Mouse (Mus musculus): ENCODE measurements at regions not wholly inside any gene's neighbourhood (a gene's known extent, or its start where the extent isn't known, plus 50 kb on each side); places are given as distances from the start of the nearest gene placed in this dataset.

DNA sequence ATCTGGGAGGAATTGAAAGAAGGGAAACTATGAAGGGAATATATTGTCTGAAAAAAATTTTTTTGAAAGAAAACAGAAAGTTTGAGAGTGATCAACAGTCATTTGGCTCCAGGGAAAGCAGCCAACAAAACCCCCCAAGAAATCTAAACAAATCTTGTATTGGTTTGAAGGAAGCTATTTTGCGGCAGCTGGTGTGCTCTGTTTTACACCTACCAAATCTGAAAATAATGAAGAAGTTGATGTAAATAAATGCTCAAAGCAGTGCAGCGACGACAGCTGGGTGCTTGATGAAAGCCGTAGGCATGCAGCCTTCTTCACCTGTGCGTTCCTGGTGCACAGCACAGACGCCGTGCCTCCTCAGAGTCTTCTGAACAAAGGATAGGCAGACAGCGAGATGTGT is 488.2 kb downstream of the Tmem132b start:
- peak in 1 of 2 experiments; percentile 26 for DNase-seq (ENCODE audit: low spot score in 2 of 2)

DNA sequence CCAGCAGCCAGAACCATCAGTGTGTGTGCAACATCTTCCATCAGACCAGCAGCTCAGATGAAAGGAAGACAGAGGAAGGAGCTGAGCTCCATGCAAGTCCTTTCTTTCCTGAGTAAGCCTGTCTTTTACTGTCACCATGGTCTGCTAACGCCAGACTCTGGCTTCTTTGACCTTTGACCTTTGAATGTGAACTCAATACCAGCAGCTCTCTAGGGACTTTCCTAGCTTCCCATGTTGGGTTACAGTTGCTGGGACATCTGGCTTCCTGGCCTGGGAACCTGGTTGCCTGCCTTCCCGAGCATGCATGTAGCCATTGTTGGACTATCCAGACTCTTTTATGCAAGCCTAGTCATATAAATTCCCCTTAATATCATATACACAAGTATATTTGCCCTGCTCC is 492.3 kb downstream of the Tmem132b start:
- no peak for DNase-seq (ENCODE audit: low spot score in 2 of 2)

DNA sequence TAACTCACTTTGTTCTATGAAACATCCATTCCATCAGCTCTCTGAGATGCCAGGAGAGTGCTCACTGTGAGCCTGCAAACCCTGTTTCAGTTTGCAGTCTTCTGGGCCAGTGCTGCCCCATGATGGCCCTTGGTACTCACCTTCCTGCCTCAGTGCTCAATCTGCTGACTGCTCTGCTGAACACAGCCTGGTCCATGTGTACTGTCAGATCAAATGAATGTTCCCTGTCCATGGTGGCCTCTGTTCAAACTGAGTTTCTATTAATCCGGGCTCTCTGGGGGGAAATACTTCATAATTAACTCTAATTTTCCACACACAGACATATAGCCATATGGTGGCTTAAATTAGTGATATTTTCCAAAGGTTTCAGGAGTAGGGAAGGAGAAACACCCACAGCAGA is 503.3 kb downstream of the Tmem132b start:
- DNase-seq (ENCODE audit: low spot score in 2 of 2), result no peak

DNA sequence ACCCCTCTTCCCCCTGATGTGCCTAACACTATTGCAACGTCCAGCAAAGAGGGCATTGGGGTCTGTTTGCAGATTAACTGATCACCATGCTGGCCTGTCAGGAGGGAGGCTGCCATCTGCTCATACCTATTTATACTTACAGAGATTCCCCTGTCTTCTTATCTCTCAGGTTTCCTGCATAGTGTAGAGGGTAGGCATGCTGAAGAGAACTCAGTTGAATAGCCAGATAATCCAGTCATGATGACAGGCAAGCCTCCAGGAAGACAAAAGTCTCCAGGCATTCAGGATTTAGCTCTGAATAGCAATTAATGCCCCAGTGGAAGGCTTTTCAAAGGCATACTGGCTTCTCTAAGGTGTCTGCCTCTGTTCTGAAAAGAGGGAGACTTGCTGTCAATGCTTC is 505.1 kb downstream of the Tmem132b start:
- no peak for DNase-seq (ENCODE audit: low spot score in 2 of 2)

- DNase-seq (ENCODE audit: low spot score in 2 of 2), result no peak
These were observed 514.2 kb downstream of the Tmem132b start for GRCm38 (mm10) chr5:126045761-126046160.

DNA sequence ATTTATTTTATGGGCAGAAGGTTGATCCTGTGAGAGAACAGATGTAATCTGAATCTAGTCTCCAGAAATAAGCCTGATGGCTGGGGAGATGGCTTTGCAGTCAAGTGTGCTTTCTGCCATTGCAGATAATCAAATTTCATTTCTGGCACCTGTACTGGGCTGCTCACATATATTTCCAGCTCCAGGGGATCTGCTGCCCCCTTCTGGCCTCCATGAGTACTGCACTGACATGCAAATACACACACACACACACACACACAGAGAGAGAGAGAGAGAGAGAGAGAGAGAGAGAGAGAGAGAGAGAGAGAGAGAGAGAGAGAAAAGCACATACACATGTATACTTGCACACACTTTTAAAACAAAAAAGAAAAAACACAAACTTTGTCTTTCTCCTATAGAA is 532.1 kb downstream of the Tmem132b start:
- no peak for DNase-seq (ENCODE audit: low spot score in 2 of 2)

DNA sequence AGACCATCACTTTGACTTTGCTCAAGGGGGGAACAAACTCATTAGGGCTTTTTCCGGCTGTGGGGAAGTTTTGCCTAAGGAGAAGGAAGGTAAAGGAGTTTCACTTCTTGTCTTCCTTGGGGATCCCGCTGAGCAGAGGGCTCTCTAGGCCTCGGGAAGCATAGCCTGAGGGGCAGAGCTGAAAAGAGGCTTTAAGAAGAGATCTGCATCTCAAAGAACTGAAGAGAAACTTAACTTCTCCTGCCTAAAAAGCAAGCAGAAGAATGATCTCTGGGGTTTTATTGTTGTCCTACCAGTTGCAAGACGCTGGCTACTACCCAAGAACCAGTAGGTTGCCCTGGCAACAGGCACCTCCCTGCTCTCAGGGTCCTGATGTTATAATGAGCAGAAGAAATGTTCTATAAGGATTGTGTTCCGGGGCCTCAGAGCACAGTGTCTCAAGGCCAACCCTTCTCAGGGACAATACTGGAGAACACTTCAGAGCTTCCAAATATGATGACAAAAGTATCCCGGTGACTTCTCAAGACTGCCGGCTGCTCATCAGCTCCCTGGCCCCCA is 547.8 kb downstream of the Tmem132b start:
- DNase-seq (ENCODE audit: low spot score in 2 of 2), result no peak

GRCm38 (mm10) chr5:126088251-126088914 is 556.8 kb downstream of the Tmem132b start:
- DNase-seq (ENCODE audit: low spot score in 2 of 2), result no peak

DNA sequence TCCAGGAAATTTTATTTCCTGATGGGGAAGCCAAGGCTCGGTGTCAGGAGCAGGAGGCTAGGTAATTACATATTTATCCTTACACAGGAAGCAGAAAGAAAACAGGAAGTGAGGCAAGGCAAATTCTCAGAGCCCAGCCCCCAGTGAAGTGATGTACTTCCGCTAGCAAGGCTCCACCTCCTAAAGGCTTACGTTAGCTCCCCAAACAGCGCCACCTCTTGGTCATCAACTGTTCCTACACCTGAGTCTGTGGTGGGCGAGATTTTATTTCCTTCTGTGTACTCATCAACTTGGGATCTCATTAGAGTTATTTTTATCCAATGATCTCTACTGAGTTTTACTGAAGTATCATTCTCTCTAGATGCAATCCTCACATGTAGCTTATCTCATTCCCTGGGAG is 561.6 kb downstream of the Tmem132b start:
- no peak for DNase-seq (ENCODE audit: low spot score in 2 of 2)

GRCm38 (mm10) chr5:126096616-126097261 is 565.2 kb downstream of the Tmem132b start:
- no peak for DNase-seq (ENCODE audit: low spot score in 2 of 2)

DNA sequence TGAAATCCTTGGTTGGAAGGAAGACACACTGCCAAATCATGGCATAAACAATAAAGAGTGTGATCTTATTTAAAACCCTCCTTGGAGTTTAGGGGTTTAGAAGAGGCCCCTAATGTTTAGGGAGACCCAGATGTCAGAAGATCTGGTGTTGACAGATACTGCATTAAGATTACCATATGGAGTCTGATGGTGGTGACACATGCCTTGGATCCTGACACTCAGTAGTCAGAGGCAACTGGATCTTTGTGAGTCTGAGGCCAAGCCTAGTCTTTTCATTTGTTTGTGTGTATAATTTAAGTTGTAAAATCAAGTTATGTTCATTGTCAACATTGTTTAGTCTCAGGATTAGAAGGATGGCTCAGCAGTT is 565.7 kb downstream of the Tmem132b start:
- no peak for DNase-seq (ENCODE audit: low spot score in 2 of 2)

DNA sequence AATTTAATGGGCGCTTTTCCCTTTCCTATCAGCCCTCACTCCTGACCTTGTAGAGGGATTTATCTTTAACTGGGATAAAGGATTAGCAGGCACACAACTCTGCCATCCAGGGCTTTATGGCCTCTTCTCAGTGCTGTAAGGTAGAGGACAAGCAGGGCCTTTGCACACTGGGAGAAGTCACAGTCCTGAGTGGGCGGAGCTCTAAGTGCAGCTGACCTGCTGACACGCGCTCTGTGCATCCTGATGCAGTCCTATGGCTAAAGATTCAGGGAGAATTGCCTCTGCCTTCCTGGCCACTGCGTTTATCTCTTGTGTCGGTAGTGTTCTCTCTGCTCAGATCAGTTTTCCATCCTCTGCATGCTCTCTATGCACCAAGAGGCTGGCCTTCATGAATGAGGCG is 566.9 kb downstream of the Tmem132b start:
- DNase-seq (ENCODE audit: low spot score in 2 of 2), result no peak

DNA sequence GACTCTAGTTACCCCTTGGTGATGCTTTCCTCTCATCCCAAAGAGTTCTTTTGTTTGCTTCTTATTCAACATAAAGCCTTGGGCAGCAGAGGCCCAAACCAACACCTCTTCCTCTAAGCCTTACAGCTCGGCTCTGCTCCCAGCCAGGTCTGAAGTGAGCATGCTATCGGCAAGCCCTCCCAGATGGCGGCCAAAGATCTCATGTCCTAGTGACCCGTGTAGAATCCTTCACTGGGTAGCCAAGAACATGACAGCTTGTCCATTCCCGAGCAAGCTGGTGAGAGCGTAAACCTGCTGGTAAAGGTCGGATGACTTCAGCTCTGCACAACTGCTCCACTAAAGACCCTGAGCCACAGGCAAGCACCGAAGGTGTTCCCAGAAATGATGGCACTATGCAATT is 568.4 kb downstream of the Tmem132b start:
- DNase-seq (ENCODE audit: low spot score in 2 of 2), result no peak

DNA sequence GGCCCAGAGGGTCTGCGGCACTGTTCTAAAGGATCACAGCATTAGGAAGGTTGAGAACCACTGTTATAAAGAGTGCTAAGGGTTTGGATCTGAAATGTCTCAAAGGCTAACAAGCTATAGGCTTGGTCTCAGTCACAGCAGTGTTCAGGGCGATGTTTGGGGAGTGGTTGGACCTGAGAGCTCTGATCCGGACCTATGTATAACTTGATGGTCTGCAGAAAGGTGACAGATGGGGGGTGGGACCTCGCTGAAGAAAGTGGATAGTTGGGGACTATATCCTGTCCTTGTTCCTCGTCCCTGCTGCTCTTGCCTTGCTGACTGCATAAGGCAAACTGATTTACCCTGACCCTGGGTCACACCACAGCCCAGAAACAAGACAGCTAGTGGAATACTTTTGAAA is 572.9 kb downstream of the Tmem132b start:
- no peak for DNase-seq (ENCODE audit: low spot score in 2 of 2)

DNA sequence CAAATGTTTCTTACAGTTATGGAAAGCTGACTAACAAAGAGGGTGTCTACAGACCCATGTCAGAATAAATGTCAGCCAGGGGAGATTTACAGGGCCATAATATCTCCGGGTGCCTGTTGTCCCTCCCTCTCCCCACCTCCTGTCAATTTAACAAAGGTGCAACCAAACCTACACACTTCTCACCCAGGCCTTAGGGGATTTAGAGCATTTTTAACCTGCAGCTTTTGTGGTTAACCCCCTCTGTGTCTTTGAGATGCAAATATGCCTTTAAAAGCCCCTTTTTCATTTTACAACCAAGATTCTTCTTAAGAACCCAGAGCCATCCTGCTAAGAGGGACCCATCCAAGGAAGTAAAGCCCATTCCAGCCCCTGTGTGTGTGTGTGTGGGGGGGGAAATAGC is 573.3 kb downstream of the Tmem132b start:
- no peak for DNase-seq (ENCODE audit: low spot score in 2 of 2)

DNA sequence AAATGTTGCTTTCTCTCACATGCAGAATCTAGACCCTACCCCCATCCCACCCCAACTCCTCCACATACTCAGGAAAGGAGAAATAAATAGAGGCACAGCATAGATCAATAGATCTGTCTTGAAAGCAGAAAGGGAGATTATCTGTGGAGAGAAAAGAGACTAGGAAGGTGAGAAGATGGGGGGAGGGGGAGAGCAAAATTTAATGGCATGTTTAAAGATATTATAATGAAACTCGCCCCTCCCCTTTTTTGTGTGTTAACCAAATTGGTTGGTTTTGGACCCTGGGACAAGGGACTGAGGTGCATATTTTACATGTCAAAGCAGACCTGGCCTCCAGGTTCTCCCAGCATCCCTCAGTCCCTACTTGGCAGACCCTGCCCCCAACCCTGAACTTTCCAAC is 573.9 kb downstream of the Tmem132b start:
- no peak for DNase-seq (ENCODE audit: low spot score in 2 of 2)

DNA sequence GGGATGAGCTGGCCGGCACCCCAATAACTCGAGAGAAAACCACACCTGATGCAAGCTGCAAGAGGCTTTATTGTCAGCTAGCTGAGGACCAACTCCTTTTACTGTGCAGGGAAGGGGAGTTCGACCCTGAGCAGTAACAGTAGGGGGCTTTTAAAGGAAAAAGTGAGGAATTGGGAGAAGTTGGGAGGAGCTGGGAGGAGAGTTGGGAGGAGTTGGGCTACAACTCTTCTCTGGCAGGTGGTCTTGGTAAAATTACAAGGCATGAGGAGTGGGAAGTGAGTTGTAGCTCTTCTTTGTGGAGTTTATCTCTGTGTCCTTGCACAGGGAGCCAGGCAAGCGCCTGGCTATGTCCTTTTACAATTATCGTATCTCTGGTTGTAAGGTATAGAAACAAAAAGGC is 575.4 kb downstream of the Tmem132b start:
- no peak for DNase-seq (ENCODE audit: low spot score in 2 of 2)

DNA sequence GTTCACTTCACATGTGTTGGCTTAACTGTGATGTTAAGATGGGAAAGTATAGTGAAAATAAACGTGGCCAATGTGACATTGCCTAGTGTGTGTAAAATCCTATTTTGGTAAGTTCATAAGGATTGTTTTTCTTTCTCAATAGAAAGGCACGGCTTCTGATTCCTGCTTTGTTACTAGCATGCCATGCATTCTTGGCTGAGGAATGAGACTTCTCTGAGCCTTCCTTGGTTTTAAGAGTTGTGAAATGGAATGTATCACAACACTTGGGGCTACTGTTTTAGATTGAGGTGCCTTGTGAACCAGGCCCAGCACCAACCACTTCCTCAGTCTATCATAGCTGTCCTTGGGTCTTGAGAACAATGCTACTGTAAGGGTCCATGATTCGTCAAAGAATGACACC is 577.3 kb downstream of the Tmem132b start:
- no peak for DNase-seq (ENCODE audit: low spot score in 2 of 2)

DNA sequence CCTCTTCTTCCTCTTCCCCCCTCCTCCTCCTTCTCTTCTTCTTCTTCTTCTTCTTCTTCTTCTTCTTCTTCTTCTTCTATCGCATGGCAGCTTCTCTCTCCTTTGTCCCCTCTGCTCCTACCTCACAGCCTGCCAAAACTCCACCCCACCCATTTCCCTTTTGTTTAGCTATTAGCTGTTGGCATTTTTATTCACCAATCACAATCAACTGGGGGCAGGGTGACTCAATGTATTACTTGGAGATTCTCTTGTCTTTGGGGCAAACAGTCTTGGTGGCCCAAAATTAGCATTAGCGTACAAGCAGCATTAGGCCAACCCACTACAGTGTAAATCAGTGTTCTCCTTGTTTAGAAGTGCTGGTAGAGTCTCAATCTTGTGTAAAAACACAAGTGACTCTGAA is 585.7 kb downstream of the Tmem132b start:
- DNase-seq (ENCODE audit: low spot score in 2 of 2), result no peak

DNA sequence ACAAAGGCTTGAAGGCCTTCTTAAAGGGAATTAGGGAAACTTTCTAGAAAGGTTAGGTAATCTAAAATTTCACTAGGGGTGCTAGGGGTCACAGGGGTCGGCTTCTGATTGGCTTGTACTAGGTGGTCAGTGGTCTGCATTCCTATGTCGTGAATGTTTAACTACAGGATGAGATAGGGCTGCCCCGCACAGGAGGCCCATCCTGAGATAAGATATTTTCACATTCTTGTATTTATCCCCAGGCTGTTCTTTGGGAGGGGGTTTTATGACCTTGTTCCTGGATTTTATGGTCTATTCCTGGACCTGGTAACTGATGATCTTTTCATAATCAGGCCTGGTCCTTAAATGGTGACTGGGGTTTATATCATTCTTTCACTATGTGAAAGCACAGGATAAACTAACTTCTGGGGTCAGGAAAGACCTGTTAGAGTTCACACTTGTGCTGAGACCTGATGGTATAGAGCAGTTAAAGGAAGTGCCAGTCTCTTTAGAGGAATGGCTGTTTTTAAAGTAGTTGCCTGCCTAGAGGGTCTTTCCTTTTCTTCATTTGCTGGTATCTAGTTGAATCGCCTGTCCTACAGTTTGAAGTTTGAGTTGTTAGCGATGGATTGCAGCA is 586.4 kb downstream of the Tmem132b start:
- no peak for DNase-seq (ENCODE audit: low spot score in 2 of 2)

DNA sequence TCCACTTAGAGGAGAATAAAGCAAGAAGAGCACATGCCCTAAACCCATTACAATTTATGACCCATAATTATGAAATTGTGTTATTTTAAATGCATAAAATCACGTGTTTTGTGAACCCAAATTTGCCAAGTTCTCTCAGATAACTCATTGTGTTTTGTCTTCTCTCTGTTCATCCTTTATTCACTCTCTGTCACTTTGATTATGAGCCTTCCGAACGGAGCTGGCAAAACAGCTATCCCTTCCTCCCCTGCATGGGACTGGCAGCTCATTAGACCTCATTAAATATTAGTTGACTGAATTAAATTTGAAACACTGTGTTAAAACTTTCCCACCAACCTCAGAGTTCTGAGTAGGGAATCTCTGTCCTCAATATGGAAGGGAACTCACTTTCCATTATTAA is 587.2 kb downstream of the Tmem132b start:
- DNase-seq (ENCODE audit: low spot score in 2 of 2), result no peak

DNA sequence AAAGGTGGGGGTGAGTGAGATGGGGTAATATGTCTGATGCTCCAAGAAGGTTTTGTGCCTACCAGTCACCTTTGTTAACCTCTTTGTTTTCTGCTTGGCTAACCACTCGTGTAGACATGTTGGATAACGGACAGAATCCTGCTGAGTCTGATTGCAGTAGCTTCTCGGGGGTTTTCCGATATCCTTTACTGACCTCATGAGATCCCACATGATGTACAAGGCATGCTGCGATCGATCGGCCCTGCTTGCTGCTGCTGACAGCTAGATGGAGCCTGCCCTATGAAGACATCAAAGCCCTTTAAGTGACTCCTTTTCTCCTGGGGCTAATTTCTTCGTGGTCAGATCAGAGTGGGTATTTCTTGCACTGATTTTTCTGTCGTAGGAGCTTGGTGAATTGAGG is 591.6 kb downstream of the Tmem132b start:
- DNase-seq (ENCODE audit: low spot score in 2 of 2), result no peak

DNA sequence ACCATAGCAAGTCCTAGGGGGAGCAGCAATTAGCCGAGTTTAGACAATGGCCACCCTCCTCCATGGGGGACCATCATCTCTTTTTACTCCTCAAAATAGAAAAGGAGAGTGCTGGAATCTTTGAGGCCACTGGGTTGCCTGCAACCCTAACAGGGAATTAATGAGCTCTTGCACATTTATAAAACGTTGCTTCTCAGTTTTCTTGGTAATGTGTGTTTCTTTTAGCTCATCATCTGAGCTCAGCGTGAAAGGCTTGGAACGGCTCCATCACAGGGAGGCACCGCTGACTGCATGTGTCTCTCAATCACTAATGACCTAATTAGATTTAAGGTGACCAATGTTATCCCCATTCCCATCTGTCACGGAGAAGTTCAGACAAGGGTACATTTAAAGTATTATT is 595.9 kb downstream of the Tmem132b start:
- DNase-seq (ENCODE audit: low spot score in 2 of 2), result no peak

All from right cerebral cortex, adult 2 months (tissue).